Mouse (Mus musculus) adipocyte (in vitro differentiated cells): ENCODE data around the gene Tmem212.

Experiments used
- DNase-seq: peaks from one replicate; pipeline ENCODE4 v3.0.0-alpha.2; 2016; ENCODE audit warnings: low spot score

Gene Tmem212

GRCm38 (mm10) chr3:27843266-27843665 is 52.9 kb downstream of the Tmem212 start:
- DNase-seq: no peak

- no peak for DNase-seq
Measured at GRCm38 (mm10) chr3:27842856-27843255, 53.3 kb downstream of the Tmem212 start.

- DNase-seq: no peak
Measured at GRCm38 (mm10) chr3:27840311-27840710, 55.9 kb downstream of the Tmem212 start.

GRCm38 (mm10) chr3:27839795-27840194 is 56.4 kb downstream of the Tmem212 start:
- no peak for DNase-seq

DNA sequence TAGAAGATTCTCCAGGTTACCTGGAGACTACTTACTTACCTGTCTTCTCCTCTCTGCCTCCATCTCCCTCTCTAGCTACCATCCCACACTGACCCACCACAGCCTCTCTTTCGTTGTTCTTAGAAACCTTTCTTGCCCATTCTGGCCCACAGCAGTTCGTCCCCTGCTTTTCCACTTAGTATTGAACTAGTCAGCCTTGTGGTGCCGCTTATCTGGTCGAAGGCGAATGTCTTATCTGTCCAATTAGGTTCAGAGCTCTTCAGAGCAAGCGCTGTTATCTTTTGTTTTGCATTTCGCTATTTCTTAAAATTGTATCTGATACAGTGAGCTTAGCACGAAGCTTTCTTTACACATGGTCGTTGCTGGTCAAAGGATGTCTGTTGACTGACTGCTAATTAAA is 56.9 kb downstream of the Tmem212 start:
- DNase-seq: no peak

GRCm38 (mm10) chr3:27836297-27836696 is 59.9 kb downstream of the Tmem212 start:
- no peak for DNase-seq

GRCm38 (mm10) chr3:27835786-27836185 is 60.4 kb downstream of the Tmem212 start:
- no peak for DNase-seq

GRCm38 (mm10) chr3:27828755-27829154 is 67.4 kb downstream of the Tmem212 start:
- no peak for DNase-seq

DNA sequence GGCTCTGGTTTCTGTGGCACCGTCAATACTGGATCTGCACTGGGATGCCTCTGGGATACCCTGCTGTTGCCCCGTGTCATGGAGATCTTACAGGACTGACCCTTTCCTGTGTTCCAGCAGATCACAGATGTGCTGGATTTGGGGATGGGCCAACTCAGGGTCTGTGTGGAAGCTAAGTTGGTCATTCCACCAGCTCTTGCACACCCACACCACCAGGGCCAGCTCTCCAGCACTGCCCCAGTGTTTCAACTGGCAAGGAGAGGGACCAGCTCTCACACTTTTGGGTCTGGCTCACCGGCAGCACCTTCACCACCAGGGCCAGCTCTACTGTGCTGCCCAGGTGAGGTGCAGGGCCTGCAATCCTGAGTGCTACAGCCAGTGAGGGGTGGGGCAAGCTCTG is 68.9 kb downstream of the Tmem212 start:
- no peak for DNase-seq

- DNase-seq: no peak
Measured at GRCm38 (mm10) chr3:27825985-27826384, 70.2 kb downstream of the Tmem212 start.
